Mouse (Mus musculus) kidney, embryonic 14.5 days (tissue): ENCODE measurements around the gene Cbx1. TPM values are rescaled to one million over a fixed set of nuclear protein-coding genes. Genes with fewer than 3 reads are reported as not detected.
"Not testable (repeated sequence)": the region's sequence is repeated elsewhere in the genome, so short reads cannot be mapped to it uniquely, and the experiment has no call there.

Source experiments
- ATAC-seq: fragments of 200-750 bp; cut with Nextera tagmentation; 2 replicates; pipeline ENCODE4 v1.8.0; 2017; ENCODE audit warnings: moderate number of reproducible peaks, mild to moderate bottlenecking, moderate TSS enrichment, moderate library complexity; ENCODE audit not compliant: low FRiP score, low TSS enrichment
- H3K27ac ChIP-seq: fragments of 300-500 bp; sonication (generic); 2 replicates; pipeline ENCODE4 v1.5.1; 2014; ENCODE audit warnings: low read depth, mild to moderate bottlenecking, low read length, moderate library complexity, mixed read lengths
- H3K27me3 ChIP-seq: fragments of 300-500 bp; sonication (generic); 2 replicates; pipeline ENCODE4 v1.6.1; 2014; ENCODE audit warnings: mild to moderate bottlenecking, low read length; ENCODE audit not compliant: control insufficient read depth, insufficient read depth
- H3K36me3 ChIP-seq: fragments of 300-500 bp; sonication (generic); 2 replicates; pipeline ENCODE4 v1.6.1; 2014; ENCODE audit warnings: low read length, mixed read lengths; ENCODE audit not compliant: control insufficient read depth, insufficient read depth
- H3K4me1 ChIP-seq: fragments of 300-500 bp; sonication (generic); 2 replicates; pipeline ENCODE4 v1.6.1; 2014; ENCODE audit warnings: low read length, mixed read lengths; ENCODE audit not compliant: control insufficient read depth, insufficient read depth
- H3K4me2 ChIP-seq: fragments of 300-500 bp; sonication (generic); replicated peaks from 2 replicates; pipeline ENCODE4 v1.6.1; 2014; ENCODE audit warnings: low read depth, mild to moderate bottlenecking, low read length
- H3K4me3 ChIP-seq: fragments of 300-500 bp; sonication (generic); 2 replicates; pipeline ENCODE4 v1.5.1; 2014; ENCODE audit warnings: mild to moderate bottlenecking, low read length
- H3K9ac ChIP-seq: fragments of 300-500 bp; sonication (generic); 2 replicates; pipeline ENCODE4 v1.6.1; 2014; ENCODE audit warnings: low read depth, mild to moderate bottlenecking, low read length, moderate library complexity
- H3K9me3 ChIP-seq: fragments of 300-500 bp; sonication (generic); 2 replicates; pipeline ENCODE4 v1.6.1; 2016; ENCODE audit warnings: low read length; ENCODE audit not compliant: control insufficient read depth
- WGBS: fragments of 180-500 bp; shearing (Covaris S2); extraction: QIAGEN DNeasy Blood & Tissue Kit; methylation state at CpG from one replicate; pipeline ENCODE4 v1.1.7; 2014; 5-methylcytosine and 5-hydroxymethylcytosine counted together
- polyA plus RNA-seq: library from polyadenylated mRNA; unstranded; fragments of >200 nt; fragmentation: Nextera tagmentation; extraction: Ambion mirVana; gene quantifications from 2 replicates; pipeline ENCODE4 v1.2.1, GENCODE M21; 2014

Cbx1 gene
- polyA plus RNA-seq, 1 experiment from 2014 or later, result 137 TPM

DNA sequence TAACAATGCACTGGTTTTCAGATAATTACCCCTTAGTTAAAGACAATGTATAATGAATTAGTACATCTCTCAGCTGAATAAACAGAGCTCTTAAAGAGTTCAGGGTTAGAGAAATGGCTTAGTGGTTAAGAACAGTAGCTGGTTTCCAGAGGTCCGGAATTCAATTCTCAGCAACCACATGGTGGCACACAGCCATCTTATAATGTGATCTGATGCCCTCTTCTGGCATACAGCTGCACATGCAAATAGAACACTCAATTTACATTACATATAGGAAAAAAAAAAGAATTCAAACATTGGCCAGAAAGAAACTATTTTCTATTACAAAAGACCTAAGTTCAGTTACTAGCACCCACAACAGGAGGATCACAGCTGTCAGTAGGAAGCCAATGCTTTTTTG is 7.7 kb downstream of the Cbx1 start:
- no peak for ATAC-seq
- H3K36me3 ChIP-seq, result peaks cover 35% of the 10 kb centered on the region

DNA sequence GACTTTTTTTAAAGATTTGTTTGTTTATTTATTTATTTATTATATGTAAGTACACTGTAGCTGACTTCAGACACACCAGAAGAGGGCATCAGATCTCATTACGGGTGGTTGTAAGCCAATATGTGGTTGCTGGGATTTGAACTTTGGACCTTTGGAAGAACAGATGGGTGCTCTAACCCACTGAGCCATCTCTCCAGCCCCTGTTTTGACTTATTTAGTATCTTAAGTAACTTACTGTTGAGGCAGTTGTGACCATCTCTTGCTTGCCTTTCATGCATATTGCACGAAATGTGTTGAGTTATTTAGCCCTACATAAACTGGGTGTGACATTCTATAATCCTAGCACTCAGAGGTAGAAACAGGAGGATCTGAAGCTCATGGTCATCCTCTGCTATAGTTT is 10.6 kb downstream of the Cbx1 start:
- Histone ChIP-seq H3K36me3 (peaks cover 64% of the 10 kb centered on the region), H3K9ac (no peak overlapping the region), H3K27me3 (no peaks in the 10 kb centered on the region), H3K27ac (no peak overlapping the region), H3K4me3 (no peak overlapping the region), H3K9me3 (no peaks in the 10 kb centered on the region), H3K4me2 (no peak overlapping the region), H3K4me1 (no peaks in the 10 kb centered on the region)
- 90% methylated on average over 2 of the region's 2 CpGs for WGBS
- no peak for ATAC-seq

More for the DNA sequence above, 7.7 kb downstream of the Cbx1 start:
- Histone ChIP-seq H3K9ac (no peak overlapping the region), H3K9me3 (no peaks in the 10 kb centered on the region), H3K27me3 (no peaks in the 10 kb centered on the region), H3K4me2 (no peak overlapping the region), H3K4me1 (peaks cover 10% of the 10 kb centered on the region; the same call in 1 of the 2 replicates), H3K4me3 (no peak overlapping the region), H3K27ac (no peak overlapping the region)
- 79% methylated on average over 1 of the region's 1 CpGs for WGBS

DNA sequence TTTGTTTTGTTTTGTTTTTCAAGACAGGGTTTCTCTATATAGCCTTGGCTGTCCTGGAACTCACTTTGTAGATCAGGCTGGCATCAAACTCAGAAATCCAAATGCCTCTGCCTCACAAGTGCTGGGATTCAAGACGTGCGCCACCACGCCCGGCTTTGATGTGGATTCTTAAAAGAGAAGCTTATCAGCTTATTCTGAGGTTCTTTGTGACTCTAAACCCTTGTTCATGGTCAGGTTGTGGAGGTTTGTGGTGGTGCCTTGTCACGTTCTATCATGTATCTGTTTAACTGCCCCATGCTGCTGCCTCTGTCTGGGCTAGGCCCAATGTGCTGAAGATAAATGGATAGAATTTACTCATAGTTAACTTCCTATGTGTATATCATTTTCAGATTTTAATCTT is 16.7 kb downstream of the Cbx1 start:
- WGBS, result 93% methylated on average over 5 of the region's 5 CpGs

DNA sequence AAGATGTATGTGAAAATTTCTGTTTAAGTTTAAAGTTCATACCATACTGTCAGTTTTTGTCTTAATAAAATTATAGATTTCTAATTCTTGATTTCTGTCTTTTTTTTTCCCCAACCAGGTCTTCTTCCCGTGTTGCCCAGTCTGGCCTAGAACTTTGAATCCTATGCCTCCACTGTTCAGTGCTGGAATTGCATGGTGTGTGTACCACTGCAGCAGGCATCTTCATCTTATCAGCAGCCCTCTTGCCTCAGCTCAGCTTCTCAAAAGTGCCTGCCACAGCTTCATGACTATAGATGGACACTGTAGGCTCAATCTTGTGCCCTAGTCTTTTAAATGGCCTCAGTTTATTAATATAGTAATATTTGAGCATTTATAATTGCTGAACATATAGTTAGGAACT is 19.1 kb downstream of the Cbx1 start:
- no peaks in the 10 kb centered on the region for H3K27me3 ChIP-seq
- H3K9me3 ChIP-seq, result no peaks in the 10 kb centered on the region
- no peak overlapping the region for H3K4me3 ChIP-seq
- H3K4me2 ChIP-seq, result no peak overlapping the region
- no peak overlapping the region for H3K9ac ChIP-seq
- 74% methylated on average over 1 of the region's 1 CpGs for WGBS
- ATAC-seq, result no peak
- H3K4me1 ChIP-seq, result no peaks in the 10 kb centered on the region
- no peak overlapping the region for H3K27ac ChIP-seq
- H3K36me3 ChIP-seq, result peaks cover 86% of the 10 kb centered on the region

More for the DNA sequence above, 16.7 kb downstream of the Cbx1 start:
- Histone ChIP-seq H3K4me3 (no peak overlapping the region), H3K4me1 (no peaks in the 10 kb centered on the region), H3K27me3 (no peaks in the 10 kb centered on the region), H3K36me3 (peaks cover 93% of the 10 kb centered on the region), H3K4me2 (no peak overlapping the region), H3K9me3 (no peaks in the 10 kb centered on the region), H3K9ac (no peak overlapping the region), H3K27ac (no peak overlapping the region)
- no peak for ATAC-seq

DNA sequence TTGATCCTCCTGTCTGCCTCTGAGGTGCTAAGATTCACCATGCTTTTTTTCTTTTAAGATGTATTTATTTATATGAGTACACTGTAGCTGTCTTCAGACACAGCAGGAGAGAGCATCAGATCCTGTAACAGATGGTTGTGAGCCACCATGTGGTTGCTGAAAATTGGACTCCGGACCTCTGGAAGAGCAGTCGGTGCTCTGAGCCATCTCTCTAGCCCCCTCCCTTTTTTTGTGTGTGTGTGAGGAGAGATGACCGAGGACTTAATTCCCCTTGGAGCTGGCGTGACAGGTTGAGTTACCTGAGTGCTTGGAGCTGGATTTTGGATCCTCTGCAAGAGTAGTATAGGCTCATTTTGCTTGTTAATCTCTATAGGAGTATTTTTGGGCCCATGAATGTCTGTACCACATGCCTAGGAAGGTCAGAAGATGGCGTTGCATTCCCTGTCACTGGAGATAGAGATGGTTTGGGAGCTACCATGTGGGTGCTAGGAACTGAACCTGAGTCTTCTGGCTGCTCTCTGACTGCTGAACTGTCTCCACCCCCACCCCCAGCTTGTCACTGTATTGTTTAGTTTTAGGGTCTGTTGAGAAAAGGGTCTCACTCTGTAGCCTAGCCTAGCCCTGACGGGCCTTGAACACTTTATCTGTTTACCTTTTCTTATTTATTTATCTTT is 20.8 kb downstream of the Cbx1 start:
- Histone ChIP-seq H3K4me2 (no peak overlapping the region), H3K4me1 (no peaks in the 10 kb centered on the region), H3K36me3 (peaks cover 73% of the 10 kb centered on the region), H3K27me3 (no peaks in the 10 kb centered on the region), H3K27ac (no peak overlapping the region), H3K9ac (no peak overlapping the region), H3K4me3 (no peak overlapping the region), H3K9me3 (no peaks in the 10 kb centered on the region)
- WGBS, result 91% methylated on average over 6 of the region's 6 CpGs
- ATAC-seq, result no peak

DNA sequence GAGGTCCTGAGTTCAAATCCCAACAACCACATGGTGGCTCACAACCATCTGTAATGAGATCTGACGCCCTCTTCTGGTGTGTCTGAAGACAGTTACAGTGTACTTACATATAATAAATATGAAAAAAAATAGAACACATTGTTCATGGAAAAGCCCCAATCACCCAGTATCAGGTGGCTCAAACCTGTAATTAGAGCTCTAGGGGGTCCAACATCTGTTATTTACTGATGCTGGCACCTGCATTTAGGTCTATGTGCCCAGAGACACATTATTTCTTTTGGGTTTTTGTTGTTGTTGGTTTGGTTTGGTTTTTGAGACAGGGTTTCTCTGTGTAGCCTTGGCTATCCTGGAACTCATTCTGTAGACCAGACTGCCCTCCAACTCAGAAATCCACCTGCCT is 22.3 kb downstream of the Cbx1 start:
- H3K9ac ChIP-seq, ATAC-seq: not testable (repeated sequence)

DNA sequence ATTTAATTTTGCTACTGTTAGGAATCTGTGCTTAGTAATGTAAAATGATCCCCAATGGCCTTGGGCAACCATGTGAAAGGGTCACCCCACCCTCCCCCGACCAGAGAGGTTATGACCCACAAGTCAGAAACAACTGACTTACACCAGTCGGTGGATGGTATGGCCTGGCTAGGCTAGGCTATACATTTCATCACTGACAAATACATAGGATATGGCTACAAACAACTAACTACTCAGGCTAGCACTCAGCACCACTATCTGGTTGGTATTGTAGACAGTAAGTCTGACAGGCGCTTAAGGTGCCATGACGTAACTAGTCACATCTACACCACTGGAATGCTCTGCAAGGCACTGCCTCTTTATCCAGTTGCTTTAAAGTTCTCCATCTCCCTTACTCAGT is 24.5 kb downstream of the Cbx1 start:
- Histone ChIP-seq H3K27ac (no peak overlapping the region), H3K27me3 (no peaks in the 10 kb centered on the region), H3K9me3 (no peaks in the 10 kb centered on the region), H3K4me2 (no peak overlapping the region), H3K4me3 (no peak overlapping the region), H3K36me3 (peaks cover 70% of the 10 kb centered on the region), H3K4me1 (no peaks in the 10 kb centered on the region), H3K9ac (no peak overlapping the region)
- WGBS, result 71% methylated on average over 4 of the region's 4 CpGs
- no peak for ATAC-seq

More for the DNA sequence above, 22.3 kb downstream of the Cbx1 start:
- not testable (repeated sequence) for H3K4me1 ChIP-seq, H3K9me3 ChIP-seq, H3K4me3 ChIP-seq, H3K27ac ChIP-seq, H3K27me3 ChIP-seq, H3K4me2 ChIP-seq
- peaks cover 65% of the 10 kb centered on the region for H3K36me3 ChIP-seq
- WGBS, result 87% methylated on average over 1 of the region's 1 CpGs

DNA sequence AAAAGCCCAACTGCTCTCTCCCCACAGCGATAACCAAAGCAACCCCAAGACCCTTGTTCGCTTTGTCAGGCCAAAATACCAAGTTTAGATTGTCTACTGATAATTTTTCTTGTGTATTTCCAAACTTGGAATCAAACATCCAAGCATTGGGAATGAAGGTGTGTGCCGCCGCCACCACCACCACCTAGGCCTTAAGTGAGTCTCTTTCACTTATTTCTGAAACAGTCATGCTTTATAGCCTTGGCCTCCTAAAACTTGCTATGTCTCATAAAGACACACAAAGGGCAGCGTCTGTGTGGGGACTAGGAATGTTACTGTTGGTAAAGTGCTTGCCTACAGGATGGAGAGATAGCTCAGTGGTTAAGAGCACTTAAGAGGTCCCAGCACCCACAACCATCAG is 25.0 kb downstream of the Cbx1 start:
- H3K4me1 ChIP-seq, result no peaks in the 10 kb centered on the region

DNA sequence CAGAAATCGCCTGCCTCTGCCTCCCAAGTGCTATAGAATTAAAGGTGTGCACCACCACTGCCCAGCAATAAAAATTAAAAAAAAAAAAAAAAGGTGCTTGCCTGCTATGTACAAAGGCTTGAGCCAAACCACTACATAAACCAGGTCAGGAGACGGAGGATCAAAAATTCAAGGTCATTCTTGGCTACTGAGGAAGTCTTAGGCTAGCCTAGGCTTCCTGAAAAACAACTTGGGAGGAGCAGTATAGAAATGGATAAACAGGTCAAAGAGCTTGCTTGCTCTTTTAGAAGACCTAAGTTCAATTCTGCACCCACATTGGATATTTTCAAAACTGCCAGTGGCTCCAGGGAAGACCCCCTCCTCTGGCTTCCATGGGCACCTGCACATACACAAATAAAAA is 25.5 kb downstream of the Cbx1 start:
- Histone ChIP-seq H3K36me3 (peaks cover 71% of the 10 kb centered on the region), H3K4me3 (no peak overlapping the region), H3K27ac (no peak overlapping the region), H3K4me1 (no peaks in the 10 kb centered on the region), H3K9ac (no peak overlapping the region), H3K27me3 (no peaks in the 10 kb centered on the region), H3K4me2 (no peak overlapping the region), H3K9me3 (no peaks in the 10 kb centered on the region)
- 83% methylated on average over 2 of the region's 2 CpGs for WGBS
- no peak for ATAC-seq

More for the DNA sequence above, 25.0 kb downstream of the Cbx1 start:
- Histone ChIP-seq H3K9me3 (no peaks in the 10 kb centered on the region), H3K36me3 (peaks cover 70% of the 10 kb centered on the region), H3K4me3 (no peak overlapping the region), H3K4me2 (no peak overlapping the region), H3K27ac (no peak overlapping the region), H3K27me3 (no peaks in the 10 kb centered on the region), H3K9ac (no peak overlapping the region)
- ATAC-seq, result no peak
- 87% methylated on average over 5 of the region's 5 CpGs for WGBS
